Mouse (Mus musculus) hindbrain, embryonic 14.5 days (tissue): Measurements from ENCODE around the gene Tjap1. TPM values are rescaled to one million over a fixed set of nuclear protein-coding genes. Genes with fewer than 3 reads are reported as not detected.

ENCODE experiments used
- ATAC-seq: fragments of 200-750 bp; cut with Nextera tagmentation; 2 replicates; pipeline ENCODE4 v1.8.0; 2017; ENCODE audit warnings: moderate number of reproducible peaks, mild to moderate bottlenecking, moderate TSS enrichment, moderate library complexity; ENCODE audit not compliant: low FRiP score
- DNase-seq: peaks from one replicate; pipeline ENCODE4 v3.0.0-alpha.2; 2015; ENCODE audit warnings: low spot score
- H3K27ac ChIP-seq: fragments of 300-500 bp; sonication (generic); 2 replicates; pipeline ENCODE4 v1.5.1; 2014; ENCODE audit warnings: mild to moderate bottlenecking, moderate library complexity
- H3K27me3 ChIP-seq: fragments of 300-500 bp; sonication (generic); 2 replicates; pipeline ENCODE4 v1.6.1; 2014; ENCODE audit warnings: mild to moderate bottlenecking, low read length, mixed read lengths; ENCODE audit not compliant: control insufficient read depth, insufficient read depth
- H3K36me3 ChIP-seq: fragments of 300-500 bp; sonication (generic); replicated peaks from 2 replicates; pipeline ENCODE4 v1.6.1; 2014; ENCODE audit not compliant: control insufficient read depth, insufficient read depth
- H3K4me1 ChIP-seq: fragments of 300-500 bp; sonication (generic); replicated peaks from 2 replicates; pipeline ENCODE4 v1.6.1; 2014; ENCODE audit warnings: antibody characterized with exemption, low read length, mixed read lengths; ENCODE audit not compliant: control insufficient read depth, insufficient read depth
- H3K4me2 ChIP-seq: fragments of 300-500 bp; sonication (generic); replicated peaks from 2 replicates; pipeline ENCODE4 v1.6.1; 2014; ENCODE audit warnings: mild to moderate bottlenecking, moderate library complexity
- H3K4me3 ChIP-seq: fragments of 300-500 bp; sonication (generic); replicated peaks from 2 replicates; pipeline ENCODE4 v1.5.1; 2014; ENCODE audit warnings: mild to moderate bottlenecking, low read length
- H3K9ac ChIP-seq: fragments of 300-500 bp; sonication (generic); 2 replicates; pipeline ENCODE4 v1.6.1; 2014
- H3K9me3 ChIP-seq: fragments of 300-500 bp; sonication (generic); 2 replicates; pipeline ENCODE4 v1.6.1; 2016; ENCODE audit warnings: low read length; ENCODE audit not compliant: control insufficient read depth
- WGBS: fragments of 180-500 bp; shearing (Covaris S2); extraction: QIAGEN DNeasy Blood & Tissue Kit; methylation state at CpG from one replicate; pipeline ENCODE4 v1.1.7; 2014; 5-methylcytosine and 5-hydroxymethylcytosine counted together
- polyA plus RNA-seq: library from polyadenylated mRNA; unstranded; fragments of >200 nt; fragmentation: Nextera tagmentation; extraction: Ambion mirVana; gene quantifications from 2 replicates; pipeline ENCODE4 v1.2.1, GENCODE M21; 2014

Tjap1 gene
- 22.3 and 25.8 TPM in 2 replicates for polyA plus RNA-seq

DNA sequence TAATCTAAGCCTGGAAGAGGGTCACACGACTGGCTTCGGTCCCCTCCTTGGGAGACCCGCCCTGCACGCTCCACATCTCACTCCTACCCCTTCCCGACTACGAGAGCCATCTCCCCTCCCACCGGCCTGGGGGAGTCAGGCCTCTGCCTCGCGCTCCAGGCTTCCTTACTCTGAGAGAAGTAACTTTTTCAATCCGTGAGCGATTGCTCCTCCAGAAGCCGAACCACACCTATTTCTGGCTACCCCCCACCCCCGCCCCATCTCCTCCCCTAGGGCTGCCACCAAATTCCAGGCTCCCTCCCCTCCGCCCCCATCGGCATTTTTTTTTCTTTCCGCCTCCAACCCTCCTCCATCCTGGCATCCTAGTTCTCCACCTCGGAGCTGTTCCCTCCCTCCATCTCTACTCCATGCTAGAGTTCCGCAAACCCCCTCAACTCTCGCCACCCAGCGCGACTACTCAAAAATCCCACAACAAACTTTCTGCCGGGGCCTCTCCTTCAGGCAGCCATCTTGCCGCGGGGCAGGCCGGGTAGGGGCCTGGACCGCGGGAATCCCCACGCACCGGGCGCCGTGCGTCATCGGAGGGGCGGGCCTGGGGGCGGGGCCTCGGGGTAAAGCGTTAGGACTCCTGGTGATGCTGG lies at the start of gene Tjap1:
Gene Tjap1 (minus strand): TSS at position 544 of the 641 bp plus-strand sequence.
- WGBS = under 1% methylated on average over 37 of the region's 37 CpGs
- DNase-seq = peak; percentile 89
- H3K36me3 ChIP-seq = peaks cover 10% of the 10 kb centered on the region
- H3K4me2 ChIP-seq = peak within 1 kb of the TSS; percentile 95
- peaks cover 12% of the 10 kb centered on the region for H3K4me1 ChIP-seq
- no peaks in the 10 kb centered on the region for H3K27me3 ChIP-seq
- ATAC-seq = peak; percentile 97
- H3K9ac ChIP-seq = peak within 1 kb of the TSS; percentile 71
- peak within 1 kb of the TSS; percentile 65 for H3K4me3 ChIP-seq
- H3K9me3 ChIP-seq = no peaks in the 10 kb centered on the region
- H3K27ac ChIP-seq = peak within 1 kb of the TSS; percentile 66

DNA sequence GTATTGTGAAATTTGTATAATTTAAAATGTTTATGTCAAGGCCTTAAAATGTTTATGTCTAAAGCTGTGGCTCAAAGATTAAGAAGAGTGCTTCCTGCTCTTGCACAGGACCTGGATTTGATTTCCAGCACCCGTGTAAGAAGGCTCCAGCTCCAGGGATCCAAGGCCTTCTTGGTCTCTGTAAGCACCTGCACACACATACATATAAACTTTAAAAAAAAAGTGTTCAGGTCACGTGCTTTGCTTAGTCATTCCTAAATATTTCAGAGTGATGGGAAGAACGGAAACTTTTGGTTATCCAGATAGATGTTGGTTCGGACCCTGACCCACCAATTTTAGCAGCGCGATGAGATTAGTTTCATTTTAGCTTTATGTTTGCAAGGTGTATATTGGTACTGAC lies 45.9 kb upstream of the Tjap1 start:
- no peaks in the 10 kb centered on the region for H3K9me3 ChIP-seq
- peak overlapping the region; percentile 89 for H3K9ac ChIP-seq
- no peaks in the 10 kb centered on the region for H3K36me3 ChIP-seq
- H3K4me2 ChIP-seq = peak overlapping the region; percentile 89
- no peak for DNase-seq
- ATAC-seq = no peak
- peak overlapping the region; percentile 94 for H3K27ac ChIP-seq
- H3K27me3 ChIP-seq = no peaks in the 10 kb centered on the region
- H3K4me3 ChIP-seq = peak overlapping the region; percentile 79
- 76% methylated on average over 6 of the region's 6 CpGs for WGBS
- H3K4me1 ChIP-seq = peaks cover 9% of the 10 kb centered on the region; the same call in 1 of the 2 replicates

- WGBS = under 1% methylated on average over 40 of the region's 40 CpGs
Measured at GRCm38 (mm10) chr17:46327906-46328534, 45.2 kb upstream of the Tjap1 start, which contains the start of gene Abcc10. Abcc10 (minus strand) TSS chr17:46328352.

DNA sequence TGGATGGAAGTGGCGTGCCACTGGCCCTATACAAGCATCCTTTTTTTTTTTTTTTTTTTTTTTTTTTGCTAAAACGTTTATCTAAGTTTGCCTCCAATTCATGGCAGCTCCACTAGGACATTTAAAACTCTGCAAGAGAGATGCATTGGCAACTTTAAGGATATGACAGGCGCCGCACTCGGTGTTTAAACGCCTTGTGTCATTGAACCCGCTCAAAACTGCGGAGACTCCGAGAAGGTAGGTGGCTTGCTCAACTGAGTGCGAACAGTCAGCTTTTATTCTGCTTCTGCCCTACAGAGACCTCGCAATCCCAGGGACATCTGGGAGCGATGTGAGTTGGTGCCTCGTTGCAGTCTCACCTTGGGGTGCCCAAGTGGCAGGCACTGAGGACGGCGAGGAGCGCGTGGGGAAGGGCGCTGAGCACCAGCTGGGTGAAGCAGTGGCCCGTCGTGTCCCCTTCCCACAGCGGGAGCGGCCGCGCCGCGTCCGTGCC lies 44.6 kb upstream of the Tjap1 start:
- H3K4me3 ChIP-seq = peak overlapping the region; percentile 79
- H3K4me2 ChIP-seq = peak overlapping the region; percentile 89
- no peaks in the 10 kb centered on the region for H3K27me3 ChIP-seq
- 3% methylated on average over 27 of the region's 27 CpGs for WGBS
- H3K36me3 ChIP-seq = peaks cover 11% of the 10 kb centered on the region; the same call in 1 of the 2 replicates
- peaks cover 9% of the 10 kb centered on the region; the same call in 1 of the 2 replicates for H3K4me1 ChIP-seq
- DNase-seq = peak; percentile 50
- peak overlapping the region; percentile 89 for H3K9ac ChIP-seq
- peak overlapping the region; percentile 94 for H3K27ac ChIP-seq
- no peak for ATAC-seq
- H3K9me3 ChIP-seq = no peaks in the 10 kb centered on the region

More at GRCm38 (mm10) chr17:46327906-46328534, 45.2 kb upstream of the Tjap1 start, which contains the start of gene Abcc10:
- Histone ChIP-seq H3K9me3 (no peaks in the 10 kb centered on the region), H3K4me3 (peak within 1 kb of the TSS; percentile 79), H3K27me3 (no peaks in the 10 kb centered on the region), H3K4me1 (peaks cover 9% of the 10 kb centered on the region; the same call in 1 of the 2 replicates), H3K4me2 (peak within 1 kb of the TSS; percentile 89), H3K9ac (peak within 1 kb of the TSS; percentile 89), H3K27ac (peak within 1 kb of the TSS; percentile 94), H3K36me3 (peaks cover 5% of the 10 kb centered on the region; the same call in 1 of the 2 replicates)
- ATAC-seq (peak; percentile 99), DNase-seq (peak; percentile 96)

DNA sequence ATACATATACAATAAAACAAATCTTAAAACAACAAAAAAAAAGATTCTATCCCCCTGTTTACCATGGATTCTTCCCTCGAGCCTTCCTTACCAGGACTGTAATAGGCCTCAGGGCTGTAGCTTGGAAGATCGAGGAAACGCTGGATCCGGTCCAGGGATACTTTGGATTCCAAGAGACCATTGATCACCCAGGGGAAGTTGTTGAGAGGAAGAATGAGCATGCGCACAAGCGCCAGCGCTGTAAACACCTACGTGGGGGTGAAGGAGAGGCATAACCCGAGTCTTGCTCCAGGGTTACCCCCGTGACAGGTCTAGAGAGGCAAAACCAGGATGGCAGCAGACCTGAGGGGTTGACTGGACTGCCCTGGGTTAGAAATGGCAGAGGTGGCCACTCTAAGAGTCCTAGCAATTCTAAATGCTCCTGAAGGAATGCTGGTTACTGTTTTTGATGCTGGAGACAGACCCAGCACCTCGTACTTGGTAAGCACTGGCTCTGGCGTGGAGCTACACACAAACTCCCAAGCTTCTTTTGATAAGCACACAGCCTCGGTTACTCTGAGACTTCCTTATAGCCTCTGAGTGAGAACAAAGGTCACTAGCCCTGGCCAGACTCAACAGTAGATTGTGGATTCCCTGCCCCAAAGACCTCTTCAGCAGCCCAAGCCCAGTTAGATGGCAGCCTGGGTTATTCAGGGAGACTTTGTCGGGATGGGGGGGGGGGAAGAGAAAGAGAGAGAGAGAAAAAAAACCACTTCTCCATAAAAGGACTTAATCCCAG lies 39.4 kb upstream of the Tjap1 start:
- Histone ChIP-seq H3K4me3 (no peak overlapping the region), H3K27me3 (no peaks in the 10 kb centered on the region), H3K4me1 (peaks cover 4% of the 10 kb centered on the region; the same call in 1 of the 2 replicates), H3K27ac (no peak overlapping the region), H3K9me3 (no peaks in the 10 kb centered on the region), H3K36me3 (peaks cover 27% of the 10 kb centered on the region; the same call in 1 of the 2 replicates), H3K4me2 (no peak overlapping the region), H3K9ac (no peak overlapping the region)
- DNase-seq (no peak), ATAC-seq (no peak)
- WGBS = 93% methylated on average over 14 of the region's 14 CpGs

DNA sequence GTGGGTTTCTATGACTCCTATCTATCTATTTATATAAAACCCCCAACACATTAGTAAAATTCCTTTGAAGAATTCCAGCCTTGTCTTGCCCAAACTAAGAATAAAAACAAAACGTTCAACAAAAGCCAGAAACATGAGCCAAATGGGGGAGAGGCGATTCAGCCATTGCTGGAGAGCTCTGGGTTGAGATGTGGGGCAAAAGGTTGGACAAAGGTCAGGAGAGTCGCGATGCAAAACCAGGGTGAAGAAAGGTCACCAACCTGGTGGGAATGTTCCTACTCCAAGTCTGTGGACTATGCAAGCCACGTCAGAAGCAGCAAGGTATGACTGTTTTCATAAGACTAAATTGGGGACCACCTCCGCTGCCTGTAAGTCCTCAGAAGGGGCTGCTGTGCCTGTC lies 37.7 kb upstream of the Tjap1 start:
- 84% methylated on average over 6 of the region's 6 CpGs for WGBS
- Histone ChIP-seq H3K4me3 (no peak overlapping the region), H3K27ac (no peak overlapping the region), H3K4me1 (no peaks in the 10 kb centered on the region), H3K9me3 (no peaks in the 10 kb centered on the region), H3K36me3 (peaks cover 27% of the 10 kb centered on the region; the same call in 1 of the 2 replicates), H3K4me2 (no peak overlapping the region), H3K27me3 (no peaks in the 10 kb centered on the region), H3K9ac (no peak overlapping the region)
- no peak for ATAC-seq
- DNase-seq = no peak

DNA sequence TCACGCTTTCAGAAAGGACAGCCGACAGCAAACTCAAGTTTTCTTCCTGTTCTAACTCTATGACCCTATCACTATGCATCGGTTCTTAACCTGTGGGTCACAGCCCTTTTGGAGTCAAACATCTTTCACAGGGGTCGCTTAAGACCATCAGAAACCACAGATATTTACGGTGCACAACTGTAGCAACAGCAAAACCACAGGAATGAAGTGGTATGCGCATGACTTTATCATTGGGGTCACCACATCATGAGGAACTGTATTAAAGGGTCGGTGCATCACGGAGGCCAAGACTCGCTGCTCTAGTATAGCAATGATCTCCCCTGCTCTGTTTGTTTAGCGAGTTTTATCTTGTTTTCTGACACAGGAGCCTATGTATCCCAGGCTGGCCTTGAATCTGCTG lies 33.0 kb upstream of the Tjap1 start:
- H3K4me1 ChIP-seq = no peaks in the 10 kb centered on the region
- DNase-seq (no peak), ATAC-seq (no peak)
- WGBS = 89% methylated on average over 10 of the region's 10 CpGs
- no peak overlapping the region for H3K9ac ChIP-seq
- no peak overlapping the region for H3K4me3 ChIP-seq
- H3K4me2 ChIP-seq = no peak overlapping the region
- no peaks in the 10 kb centered on the region for H3K27me3 ChIP-seq
- peaks cover 8% of the 10 kb centered on the region for H3K36me3 ChIP-seq
- H3K27ac ChIP-seq = no peak overlapping the region
- H3K9me3 ChIP-seq = no peaks in the 10 kb centered on the region

GRCm38 (mm10) chr17:46313135-46313715 lies 30.4 kb upstream of the Tjap1 start:
- no peak for ATAC-seq
- H3K36me3 ChIP-seq = peaks cover 16% of the 10 kb centered on the region
- no peaks in the 10 kb centered on the region for H3K9me3 ChIP-seq
- H3K4me2 ChIP-seq = no peak overlapping the region
- no peak for DNase-seq
- no peak overlapping the region for H3K27ac ChIP-seq
- H3K4me3 ChIP-seq = no peak overlapping the region
- H3K27me3 ChIP-seq = no peaks in the 10 kb centered on the region
- no peak overlapping the region for H3K9ac ChIP-seq
- H3K4me1 ChIP-seq = no peaks in the 10 kb centered on the region
- WGBS = 91% methylated on average over 9 of the region's 9 CpGs
